Mouse (Mus musculus) spleen, adult 12 weeks (tissue): ENCODE measurements around the gene Olfr1279.
"Not testable (repeated sequence)": the region's sequence is repeated elsewhere in the genome, so short reads cannot be mapped to it uniquely, and the experiment has no call there.

Experiments
- DNase-seq: peaks from one replicate; pipeline ENCODE4 v3.0.0; 2022; ENCODE audit warnings: low spot score

The Olfr1279 gene

GRCm38 (mm10) chr2:111300374-111300773, at the start of gene Olfr1279:
Gene Olfr1279 (plus strand): TSS chr2:111300635.
- DNase-seq, result no peak

GRCm38 (mm10) chr2:111254216-111254615, 46.2 kb upstream of the Olfr1279 start, which contains the start of gene Olfr1276:
Gene Olfr1276 (plus strand): TSS chr2:111254516.
- DNase-seq, result no peak

- DNase-seq, result no peak
Observed at GRCm38 (mm10) chr2:111274006-111274405, 26.4 kb upstream of the Olfr1279 start, which contains the start of gene Olfr1277. Gene Olfr1277 (minus strand): TSS chr2:111274106.

- DNase-seq, result no peak
Observed at GRCm38 (mm10) chr2:111289836-111290235, 10.6 kb upstream of the Olfr1279 start, which contains the start of gene Olfr1278. Gene Olfr1278 (plus strand): TSS chr2:111290136.

- no peak for DNase-seq
Observed at GRCm38 (mm10) chr2:111298541-111298940, 1.9 kb upstream of the Olfr1279 start.

GRCm38 (mm10) chr2:111313717-111314116, 13.3 kb downstream of the Olfr1279 start, which contains the start of gene Olfr1280:
Gene Olfr1280 (plus strand): TSS chr2:111314017.
- no peak for DNase-seq

GRCm38 (mm10) chr2:111326220-111326619, 25.8 kb downstream of the Olfr1279 start, which contains the start of gene Olfr1281:
Gene Olfr1281 (plus strand): TSS chr2:111326520.
- no peak for DNase-seq

GRCm38 (mm10) chr2:111333721-111334120, 33.3 kb downstream of the Olfr1279 start:
- DNase-seq, result not testable (repeated sequence)

- no peak for DNase-seq
Observed at GRCm38 (mm10) chr2:111335976-111336375, 35.5 kb downstream of the Olfr1279 start, which contains the start of gene Olfr1282. Gene Olfr1282 (minus strand): TSS chr2:111336076.
